Mouse (Mus musculus) lung, postnatal 36 days (tissue): ENCODE measurements around the gene Cog5.
A peak's percentile ranks its signal among the peaks of the same experiment; 100 is the strongest.

Source experiments
- DNase-seq: peaks from one replicate; pipeline ENCODE4 v3.0.0; 2022; ENCODE audit warnings: mixed read lengths

Cog5 gene

DNA sequence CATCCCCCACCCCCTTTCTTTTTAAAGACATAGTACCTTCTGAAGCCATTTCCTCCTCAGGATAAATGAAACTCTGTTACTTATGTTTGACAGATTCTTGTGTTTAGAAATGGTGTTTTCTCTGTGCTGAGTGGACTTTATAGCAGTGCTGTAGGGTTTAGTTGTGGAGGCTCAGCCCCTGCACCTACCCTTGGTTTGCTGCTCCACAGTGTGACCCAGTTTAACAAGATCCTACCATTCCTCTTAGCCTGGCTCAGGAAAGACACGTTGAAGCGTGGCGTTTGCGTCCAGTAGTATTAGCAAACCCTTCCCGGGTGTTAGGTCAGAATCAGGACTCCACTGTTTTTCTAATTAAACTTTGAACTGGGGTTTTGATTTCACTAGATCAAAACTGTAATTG is 241.6 kb downstream of the Cog5 start:
- DNase-seq, result no peak

DNA sequence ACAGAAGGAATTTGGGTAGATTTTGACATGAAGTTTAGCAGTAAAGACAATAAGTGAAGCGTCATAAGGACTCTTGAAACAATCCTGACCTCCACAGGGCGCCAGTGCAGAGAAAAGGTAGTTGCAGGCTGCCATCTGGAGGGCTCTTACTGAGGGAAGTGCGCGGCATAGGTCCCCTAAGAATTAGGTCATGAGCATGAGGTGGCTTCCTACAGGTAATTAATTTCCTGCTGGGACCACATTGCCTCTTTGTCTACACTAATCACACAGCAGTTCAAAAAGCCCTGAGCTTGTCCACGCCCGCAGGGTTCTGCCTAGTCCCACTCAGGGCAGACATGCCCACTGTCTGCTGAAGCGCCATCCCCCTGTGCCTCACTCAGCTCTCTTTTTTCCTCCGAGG is 242.3 kb downstream of the Cog5 start:
- DNase-seq, result peak; percentile 37

DNA sequence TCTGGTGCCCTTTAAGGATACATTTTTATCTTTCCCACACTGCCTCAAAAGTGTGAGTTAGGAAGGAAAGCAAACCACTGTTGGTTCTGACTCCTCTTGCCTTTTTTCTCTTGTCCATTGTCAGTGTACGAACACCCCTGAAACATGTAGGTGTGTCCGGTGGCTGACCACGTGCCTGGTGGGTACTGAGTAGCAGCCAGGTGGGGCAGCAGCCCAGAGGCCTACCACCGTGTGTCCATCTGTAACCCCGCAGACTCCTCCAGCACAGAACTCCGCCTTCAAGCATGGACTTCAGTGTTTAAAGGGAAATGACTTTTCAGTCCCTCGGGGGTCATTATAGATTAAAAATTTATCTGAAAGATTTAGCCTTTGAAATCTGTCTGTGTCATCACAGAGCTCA is 242.8 kb downstream of the Cog5 start:
- DNase-seq, result no peak

DNA sequence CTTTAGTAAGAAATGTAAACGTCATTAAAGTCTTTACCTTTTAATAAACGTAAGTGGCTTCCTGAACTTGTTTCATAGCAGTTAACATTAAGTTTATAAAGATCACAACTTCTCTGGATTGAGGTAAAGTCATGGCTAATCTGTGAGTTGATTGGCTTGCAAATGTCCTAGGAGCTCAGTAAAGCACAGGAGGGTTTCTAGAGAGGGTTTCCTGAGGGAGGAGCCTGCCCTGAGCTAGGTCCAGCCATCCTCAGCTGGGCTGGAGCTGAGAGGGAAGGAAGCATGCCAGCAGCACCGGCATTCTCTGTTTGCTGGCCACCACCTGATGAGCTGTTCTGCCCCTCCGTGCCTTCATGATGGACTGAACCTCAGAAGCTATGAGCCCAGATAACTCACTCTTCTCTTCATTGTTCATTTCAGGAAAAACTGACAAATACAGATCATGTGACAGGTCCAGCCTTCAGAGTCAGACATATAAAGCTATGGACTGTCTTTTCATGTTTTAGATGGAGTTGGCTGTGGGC is 245.8 kb downstream of the Cog5 start:
- DNase-seq, result peak; percentile 37

DNA sequence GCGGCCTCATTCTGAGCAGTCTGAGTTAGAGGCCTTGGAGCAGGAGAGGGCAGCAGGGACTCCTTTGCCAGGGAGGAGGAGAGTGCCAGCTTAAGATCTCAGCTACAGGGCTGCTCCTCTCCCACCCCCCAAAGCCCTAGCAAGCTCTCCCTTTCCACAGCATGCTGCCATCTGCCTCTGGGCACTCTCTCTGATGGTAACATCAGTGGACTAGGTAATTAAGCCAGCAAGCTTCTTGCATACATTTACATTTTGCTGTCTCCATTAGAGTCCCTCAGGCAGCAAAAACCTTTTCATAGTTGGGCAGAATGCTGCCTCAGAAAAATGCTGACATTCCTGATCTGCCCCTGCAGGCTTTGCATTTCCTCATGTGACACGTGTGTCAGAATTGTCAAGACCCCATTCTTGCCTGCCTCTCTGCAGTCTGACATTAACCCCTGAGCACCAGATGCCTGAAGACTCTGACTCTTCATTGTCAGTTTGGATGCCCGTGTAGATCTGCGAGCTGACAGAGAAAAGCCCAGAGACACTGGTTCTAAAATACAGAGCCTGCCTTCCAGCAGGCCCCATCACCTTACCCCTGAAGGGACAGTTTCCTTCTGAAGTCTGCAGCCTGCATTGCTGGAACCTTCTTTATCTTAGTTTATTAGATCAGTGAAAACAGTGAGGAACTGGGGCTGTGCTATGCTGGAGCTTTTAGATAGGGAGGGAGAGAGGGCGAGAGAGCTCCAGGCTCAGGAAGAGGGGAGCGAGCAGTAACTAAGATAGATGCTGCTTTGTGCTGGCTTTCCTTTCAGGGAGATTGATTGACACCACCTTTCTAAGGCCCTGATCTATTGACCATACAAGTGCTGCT is 251.3 kb downstream of the Cog5 start:
- no peak for DNase-seq

DNA sequence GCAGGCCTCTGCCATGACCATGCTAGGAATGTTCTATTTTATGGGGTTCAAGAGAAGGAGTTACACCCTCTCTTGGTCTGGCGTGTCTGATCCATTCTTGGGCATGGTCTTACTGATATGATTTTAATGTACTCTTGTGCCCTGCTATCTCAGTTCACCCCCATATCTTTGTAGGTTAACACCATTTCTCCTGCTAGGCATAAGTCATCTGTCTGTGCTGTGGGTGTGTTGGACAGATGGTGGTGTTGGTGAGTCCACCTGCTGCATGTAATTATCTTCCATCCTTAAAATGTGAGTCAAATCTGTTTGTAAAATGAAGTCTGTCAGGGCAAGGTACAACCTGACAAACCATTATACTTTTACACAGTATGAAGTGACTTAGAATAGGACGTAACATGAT is 252.8 kb downstream of the Cog5 start:
- DNase-seq, result no peak

DNA sequence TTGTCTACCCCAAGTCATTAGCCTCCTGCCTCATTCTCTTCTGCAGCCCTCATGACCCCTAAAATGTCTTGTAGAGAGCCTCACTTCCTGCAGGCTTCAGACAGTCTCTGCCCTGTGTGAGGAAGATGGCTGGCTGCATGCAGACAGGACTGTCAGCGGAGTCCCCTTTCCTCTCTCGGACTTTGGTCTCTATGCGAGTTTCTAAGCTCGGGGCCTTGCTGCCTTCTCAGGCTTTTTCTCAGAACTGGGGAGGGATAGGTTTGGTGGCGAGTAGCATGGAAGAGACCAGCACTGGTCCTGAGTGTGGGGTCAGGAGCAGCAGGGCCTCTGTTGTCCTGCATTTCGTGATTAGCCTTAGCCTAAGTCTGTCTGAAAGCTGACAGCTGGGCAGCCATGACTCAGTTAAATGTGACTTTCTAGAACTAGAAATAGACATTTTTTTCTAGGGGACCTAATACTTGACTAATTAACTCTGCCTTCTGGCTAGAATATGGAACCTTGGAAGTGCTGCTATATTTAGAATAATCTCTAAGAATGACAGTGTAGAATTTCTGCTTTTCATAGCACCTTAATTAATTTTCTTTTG is 258.4 kb downstream of the Cog5 start:
- DNase-seq, result no peak

DNA sequence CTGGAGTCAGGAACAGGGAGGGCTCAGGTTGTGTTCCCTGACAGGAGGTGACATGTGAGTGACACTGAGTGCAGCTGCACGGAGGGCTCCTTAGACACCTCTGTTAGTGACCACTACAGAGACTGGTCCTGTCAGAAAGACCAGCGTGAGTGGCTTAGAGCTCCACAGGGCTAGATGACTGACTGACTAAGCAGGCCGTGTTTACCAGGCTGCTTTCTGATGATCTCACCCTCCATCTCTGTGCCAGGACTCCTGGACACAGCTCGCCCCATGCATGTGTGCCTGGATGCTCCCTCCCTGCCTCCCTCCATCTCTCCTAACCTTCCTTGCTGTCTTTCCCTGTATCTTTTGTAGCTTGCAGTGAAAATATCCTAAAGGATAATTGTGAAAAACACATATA is 258.9 kb downstream of the Cog5 start:
- peak; percentile 39 for DNase-seq

DNA sequence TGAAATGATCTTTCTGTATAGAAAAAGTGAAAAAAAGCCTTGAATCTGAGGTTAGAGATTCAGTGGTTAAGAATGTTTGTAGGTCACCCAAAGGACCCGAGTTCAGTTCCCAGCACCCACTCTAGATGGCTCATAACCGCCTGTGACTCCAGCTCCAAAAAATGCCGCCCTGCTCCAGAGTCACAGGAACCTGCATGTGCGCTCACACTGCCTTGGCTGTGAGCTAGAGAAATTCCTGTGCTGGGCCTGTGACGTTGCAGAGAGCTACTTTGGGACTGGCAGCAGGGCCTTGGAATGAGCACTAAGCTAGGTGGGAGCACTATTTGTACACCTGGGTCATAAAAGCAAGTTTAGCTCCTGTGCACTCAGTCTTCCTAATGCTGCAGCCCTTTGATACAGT is 262.0 kb downstream of the Cog5 start:
- no peak for DNase-seq

DNA sequence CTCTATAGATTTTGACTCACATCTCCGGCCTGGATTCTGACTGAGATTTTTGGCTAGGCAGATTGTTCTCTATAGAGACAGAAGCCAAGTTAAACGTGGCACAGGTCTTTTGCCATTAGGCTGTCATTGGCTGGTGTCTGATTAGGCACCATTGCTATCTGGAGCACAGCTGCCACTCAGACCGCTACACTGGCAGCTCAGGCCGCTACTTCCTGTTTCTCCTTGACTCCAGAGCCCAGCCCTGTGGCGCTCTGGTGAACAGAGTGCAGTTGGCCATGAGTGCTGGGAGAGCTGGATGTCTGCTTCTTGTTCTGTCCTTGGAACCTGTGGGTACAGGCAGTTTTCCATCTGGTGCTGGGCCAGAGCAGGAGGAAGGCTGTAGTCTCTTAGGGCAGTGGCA is 262.6 kb downstream of the Cog5 start:
- peak; percentile 53 for DNase-seq

DNA sequence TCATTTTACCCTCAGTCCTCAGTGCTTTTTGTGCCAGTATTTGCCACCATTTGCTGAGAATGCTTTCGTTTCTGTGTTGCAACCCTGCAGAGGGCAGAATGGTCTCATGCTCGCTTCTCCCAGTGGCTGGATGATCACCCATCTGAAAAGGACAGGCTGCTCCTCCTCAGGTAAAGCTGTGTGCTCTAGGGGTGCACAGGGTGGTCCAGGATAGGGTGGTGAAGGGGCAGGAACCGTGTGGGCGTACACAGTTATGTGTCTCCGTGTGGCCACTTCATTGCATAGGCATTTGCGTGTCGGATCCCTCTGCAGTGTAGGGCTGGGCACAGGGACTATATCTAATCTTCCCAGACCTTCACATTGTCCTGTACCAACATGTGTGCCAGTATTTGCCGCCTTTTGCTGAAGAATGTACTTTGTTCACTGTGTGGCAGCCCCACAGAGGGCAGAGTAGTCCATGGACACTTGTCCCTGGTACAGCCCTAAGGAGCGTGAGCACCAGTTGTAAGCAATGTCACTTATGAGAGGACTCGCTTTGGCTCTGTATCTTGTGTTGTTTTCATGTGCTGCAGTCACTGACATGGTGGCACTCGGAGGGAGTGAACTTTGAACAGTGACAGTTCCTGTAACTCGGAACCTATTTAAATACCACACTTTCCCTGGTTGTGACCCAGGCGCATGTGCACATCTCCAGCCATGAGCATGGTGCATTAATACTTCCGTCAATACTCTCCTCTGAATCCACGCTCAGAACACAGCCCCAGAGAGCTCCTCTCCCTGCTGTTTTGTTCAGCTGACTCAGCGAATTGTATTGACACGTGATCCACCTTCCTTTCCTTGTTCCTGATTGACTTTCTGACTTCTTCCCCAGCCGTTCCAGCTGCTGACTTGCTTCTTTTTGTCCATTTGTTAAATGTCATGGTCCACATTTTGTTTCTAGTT is 266.1 kb downstream of the Cog5 start:
- DNase-seq, result no peak

DNA sequence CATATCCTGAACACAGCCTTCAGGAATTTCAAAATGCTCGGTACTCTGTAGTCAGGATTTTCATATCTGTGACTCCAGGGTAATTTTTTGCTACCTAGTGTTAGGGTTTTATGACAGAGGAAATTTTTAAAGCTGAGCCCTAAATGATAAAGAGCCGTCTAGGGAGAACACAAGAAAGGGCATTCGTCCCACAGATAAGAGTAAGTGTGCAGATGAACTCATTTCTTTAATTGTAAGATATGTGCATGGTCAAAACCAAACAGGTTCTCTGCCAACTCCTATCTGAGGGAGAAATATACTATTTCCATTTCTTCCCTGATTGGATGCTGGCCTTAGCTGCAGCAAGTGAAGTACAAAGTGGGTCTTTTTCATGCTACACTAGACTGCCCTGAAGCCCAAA is 269.5 kb downstream of the Cog5 start:
- DNase-seq, result no peak

DNA sequence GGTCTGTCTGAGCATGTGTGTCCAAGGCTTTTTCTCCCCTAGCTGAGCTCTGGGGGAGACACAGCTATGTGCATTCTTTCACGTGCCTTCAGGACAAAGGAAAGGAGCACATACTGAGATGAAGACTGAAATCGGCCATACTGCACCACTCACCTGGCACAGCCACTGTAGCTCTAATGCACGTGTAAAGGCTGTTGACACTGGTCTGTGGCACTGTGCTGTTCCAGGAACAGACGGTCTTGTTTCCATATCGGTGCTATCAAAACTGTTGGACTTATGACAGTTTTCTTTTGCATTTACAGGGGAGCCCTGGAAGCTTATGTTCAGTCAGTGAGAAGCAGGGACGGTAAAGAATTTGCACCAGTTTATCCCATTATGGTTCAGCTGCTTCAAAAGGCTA is 270.7 kb downstream of the Cog5 start:
- DNase-seq, result no peak

DNA sequence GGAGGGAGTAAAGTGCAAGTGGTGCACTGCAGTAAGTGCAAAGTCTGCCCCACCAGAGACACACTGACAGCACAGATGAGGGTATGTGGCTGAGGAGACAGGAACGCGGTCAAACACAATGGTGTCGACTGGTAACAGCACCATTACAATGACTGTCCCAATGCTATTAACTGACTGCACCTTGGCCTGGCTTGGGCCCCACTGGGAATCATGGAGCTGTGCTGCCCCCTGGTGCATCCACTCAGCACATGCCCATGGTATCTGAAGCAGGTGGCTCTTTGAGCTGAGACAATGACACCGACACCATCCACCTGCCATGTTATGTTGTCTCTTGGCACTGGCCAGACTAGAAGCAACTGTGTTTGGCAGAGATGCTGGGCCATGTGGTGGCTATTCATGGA is 272.0 kb downstream of the Cog5 start:
- peak; percentile 66 for DNase-seq

DNA sequence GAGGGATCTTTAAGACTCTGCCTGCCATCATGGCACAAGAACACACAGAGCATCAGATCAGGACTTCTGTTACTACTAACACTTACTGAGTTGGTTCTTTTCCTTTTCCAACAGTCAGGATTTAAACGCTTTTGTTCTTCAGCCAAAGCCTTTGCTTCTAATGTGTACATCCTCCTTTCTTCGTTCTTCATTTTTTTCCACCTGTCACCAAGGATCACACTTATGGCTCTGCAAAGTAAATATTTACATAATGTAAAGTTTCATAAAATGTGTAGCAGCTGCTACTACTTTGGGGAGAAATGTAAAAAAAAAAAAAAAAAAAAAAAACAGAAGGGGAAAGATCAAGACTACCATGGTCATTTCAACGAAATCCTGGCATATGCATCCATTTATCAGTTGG is 273.8 kb downstream of the Cog5 start:
- DNase-seq, result no peak

DNA sequence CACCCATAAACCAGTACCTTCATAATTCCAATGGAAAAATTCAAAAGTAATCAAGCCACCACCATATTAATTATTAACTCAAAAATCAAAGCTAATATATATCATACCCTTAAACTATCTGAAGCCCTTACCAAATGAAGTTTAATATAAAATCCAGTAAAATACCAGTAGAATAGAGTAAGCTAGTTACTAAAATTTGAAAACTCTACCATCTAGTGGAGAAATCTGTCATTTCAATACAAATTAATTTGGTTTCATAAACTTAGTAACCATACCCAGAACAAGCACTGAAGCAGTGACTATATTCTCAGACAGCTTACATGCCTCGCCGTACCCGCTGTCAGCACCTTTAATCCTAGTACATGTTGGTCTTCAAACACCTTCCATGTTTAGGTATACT is 277.1 kb downstream of the Cog5 start:
- DNase-seq, result no peak

DNA sequence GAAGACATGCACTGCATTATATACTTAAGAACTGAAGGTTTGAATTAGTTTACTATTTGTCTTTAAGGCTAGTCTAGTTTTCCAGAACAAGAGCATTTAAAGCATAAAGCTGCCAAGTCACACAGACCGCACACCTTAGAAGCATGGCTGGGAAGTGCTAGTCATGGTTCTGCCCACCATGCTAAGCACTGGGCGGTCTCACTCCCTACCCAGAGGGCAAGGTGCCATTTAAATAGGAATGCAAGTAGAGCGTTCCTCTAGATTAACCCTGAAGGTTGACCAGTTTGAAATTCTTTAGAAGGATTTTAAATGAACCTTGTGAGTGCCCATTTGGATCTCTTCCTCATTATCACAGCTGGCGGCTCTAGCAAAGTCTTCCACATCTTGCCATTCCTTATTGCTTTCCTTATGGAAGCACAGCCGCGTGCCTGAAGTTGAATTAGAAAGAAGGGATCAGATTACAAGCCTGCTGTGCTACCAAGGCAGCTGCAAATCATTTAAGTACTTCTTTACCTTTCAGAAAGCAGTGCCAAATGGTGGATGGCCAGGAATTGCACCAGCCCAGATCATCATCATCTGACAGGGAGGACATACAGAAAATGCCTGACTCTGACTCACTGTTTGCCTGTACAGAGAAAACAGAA is 282.1 kb downstream of the Cog5 start:
- no peak for DNase-seq

DNA sequence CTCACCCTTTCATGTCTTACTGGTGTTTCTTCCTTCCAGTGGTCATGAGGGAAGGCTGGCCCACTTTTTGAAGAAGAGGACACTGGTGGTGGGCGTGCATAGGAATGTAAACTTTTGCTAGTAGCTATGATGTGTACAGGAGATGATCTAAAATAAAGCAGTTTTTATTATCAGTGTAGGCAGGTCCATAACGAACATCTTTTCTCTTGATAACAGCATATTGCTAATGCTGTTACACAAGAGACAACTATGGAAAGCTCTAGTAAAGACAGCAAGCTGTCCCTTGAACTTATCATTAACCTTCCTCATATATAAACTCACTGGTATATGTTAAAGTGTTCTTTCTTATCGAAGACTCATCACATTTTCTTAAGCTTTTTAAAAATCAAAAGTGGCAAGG is 282.9 kb downstream of the Cog5 start:
- DNase-seq, result no peak

DNA sequence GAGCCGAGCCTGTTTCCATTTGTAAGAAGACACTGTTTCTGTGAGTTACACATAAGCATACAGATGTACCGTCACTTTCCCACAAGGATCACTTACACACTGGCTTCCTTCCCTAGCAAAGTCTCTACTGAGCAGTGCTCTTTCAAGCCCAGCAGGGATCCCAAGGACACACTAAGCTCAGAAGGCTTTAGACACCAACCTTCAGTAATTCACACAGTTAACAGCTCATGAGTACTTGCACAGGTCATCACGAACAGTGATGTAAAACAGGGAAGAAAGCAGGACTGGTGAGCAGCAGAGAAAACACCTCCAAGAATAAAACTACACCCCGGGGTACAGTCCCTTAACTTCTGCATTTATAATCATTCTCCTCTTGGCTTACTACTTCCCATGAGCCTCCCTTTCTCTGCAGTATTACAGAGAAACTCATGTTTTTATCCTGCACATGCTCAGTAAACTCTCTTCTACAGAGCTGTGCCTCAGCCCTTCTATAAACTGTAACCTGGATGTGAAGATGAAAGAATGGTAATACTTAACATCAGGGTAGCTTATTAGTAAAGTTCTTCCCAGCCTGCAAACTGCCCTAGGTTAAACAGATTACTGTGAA is 283.8 kb downstream of the Cog5 start:
- DNase-seq, result no peak

DNA sequence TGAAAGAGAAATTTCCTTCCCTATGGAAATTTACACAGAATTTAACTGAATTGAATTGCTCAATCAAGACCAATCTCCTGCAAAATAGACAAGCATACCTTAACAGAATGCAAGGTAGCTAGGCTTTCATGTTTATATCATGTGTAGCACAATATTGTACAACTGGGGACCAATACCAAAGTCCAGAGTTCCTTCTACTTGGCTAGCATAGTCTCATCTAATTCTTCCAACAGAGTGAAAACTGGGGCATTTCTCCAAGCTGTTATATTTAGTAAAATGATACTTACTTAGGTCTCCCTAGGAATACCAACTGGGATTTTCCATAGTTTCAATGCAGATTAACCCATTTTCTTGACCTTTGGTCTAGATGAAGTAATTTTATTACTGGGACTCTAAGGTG is 284.4 kb downstream of the Cog5 start:
- no peak for DNase-seq

DNA sequence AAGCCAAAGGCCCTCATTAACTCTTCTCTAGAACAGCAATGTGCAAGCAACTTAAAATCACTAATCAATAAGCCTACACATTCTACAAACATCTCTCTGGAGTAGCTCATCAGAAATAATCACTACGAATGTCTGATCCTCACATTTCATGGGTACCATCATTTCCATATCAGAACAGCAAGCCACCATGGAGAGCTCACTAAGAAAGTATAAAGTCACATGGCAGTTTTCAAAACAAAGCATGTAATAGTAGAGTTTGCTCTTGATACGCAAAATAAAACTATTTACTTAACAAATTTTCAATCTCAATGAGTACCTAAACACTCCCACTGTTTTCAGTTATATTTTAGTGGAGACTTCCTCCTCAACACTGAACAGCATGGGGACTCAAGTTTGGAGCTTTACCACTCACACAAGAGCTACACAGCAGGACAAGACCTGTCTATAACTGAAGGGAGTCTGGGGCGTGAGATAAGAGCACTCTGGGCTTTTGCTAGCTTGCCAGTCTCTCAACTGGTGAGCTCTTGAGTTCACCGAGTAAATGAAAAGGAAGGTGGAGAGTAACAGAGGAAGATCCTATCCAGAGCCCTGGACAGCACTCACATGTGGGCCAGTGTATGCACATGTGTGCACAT is 288.5 kb downstream of the Cog5 start:
- DNase-seq, result no peak

DNA sequence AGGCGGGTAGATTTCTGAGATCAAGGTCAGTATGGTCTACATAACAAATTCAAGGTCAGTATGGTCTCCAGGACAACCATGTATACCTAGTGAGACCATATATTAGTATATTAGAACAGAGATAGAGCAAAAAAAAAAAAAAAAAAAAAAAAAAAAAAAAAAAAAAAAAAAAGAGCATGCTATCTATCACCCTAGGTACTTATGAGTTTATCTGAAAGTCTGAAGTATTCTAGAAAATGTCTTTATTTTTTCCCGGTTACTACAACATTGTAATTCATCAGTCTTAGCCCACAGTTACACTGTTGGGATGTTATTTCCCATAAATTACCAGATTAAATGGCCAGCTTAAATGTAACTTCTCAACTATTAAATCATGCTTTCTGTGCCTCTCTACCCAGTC is 289.7 kb downstream of the Cog5 start:
- DNase-seq, result no peak
